Comparison of ENCODE assay signal across 15 mouse cellular contexts in the genomic region with DNA sequence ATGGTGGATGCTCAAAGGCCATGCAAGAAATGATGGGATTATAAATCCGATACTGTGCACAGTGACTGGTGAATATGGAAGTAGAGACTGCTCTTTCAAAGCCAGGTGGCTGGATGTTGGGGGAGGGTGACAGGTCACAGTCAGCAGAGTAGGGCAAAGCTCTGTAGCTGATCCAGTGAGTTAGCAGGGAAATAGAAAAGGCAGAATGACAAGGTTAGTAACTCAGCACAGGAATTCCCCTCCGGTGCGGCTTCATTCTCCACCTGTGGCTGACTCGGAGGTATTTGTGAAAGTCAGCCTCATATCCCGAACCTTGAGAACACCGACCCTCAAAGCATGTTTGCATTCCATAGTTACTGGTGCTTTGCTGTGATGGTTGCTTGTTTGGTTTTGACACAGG. TPM values are rescaled to one million over a fixed set of nuclear protein-coding genes. Genes with fewer than 3 reads are reported as not detected.
"Had no signal": no experiment of that assay in that cellular context is flagged by ENCODE, and none has a peak within 500 bp of the region (broad histone marks: within the 10 kb centered on the region; RNA-seq: fewer than 3 reads in every experiment).

No protein-coding gene starts in this region.

- H3K27me3 ChIP-seq: intestine, embryonic 15.5 days; limb, embryonic 15.5 days; liver, embryonic 13.5 days; midbrain, embryonic 12.5 days had no signal

- H3K9me3 ChIP-seq: intestine, embryonic 15.5 days; limb, embryonic 15.5 days; liver, embryonic 13.5 days; midbrain, embryonic 12.5 days had no signal

- H3K4me2 ChIP-seq: intestine, embryonic 15.5 days; limb, embryonic 15.5 days; liver, embryonic 13.5 days; midbrain, embryonic 12.5 days had no signal

- H3K4me3 ChIP-seq: intestine, embryonic 15.5 days; limb, embryonic 15.5 days; liver, embryonic 13.5 days; midbrain, embryonic 12.5 days had no signal

- H3K36me3 ChIP-seq: intestine, embryonic 15.5 days; limb, embryonic 15.5 days; liver, embryonic 13.5 days; midbrain, embryonic 12.5 days had no signal

- H3K9ac ChIP-seq: intestine, embryonic 15.5 days; limb, embryonic 15.5 days; liver, embryonic 13.5 days; liver, postnatal 0 days; midbrain, embryonic 12.5 days had no signal

- H3K27ac ChIP-seq: intestine, embryonic 15.5 days; limb, embryonic 15.5 days; liver, embryonic 13.5 days; macrophage; midbrain, embryonic 12.5 days had no signal

- ATAC-seq: liver, postnatal 0 days; midbrain, embryonic 16.5 days had no signal

- H3K4me1 ChIP-seq: intestine, embryonic 15.5 days; limb, embryonic 15.5 days; liver, embryonic 13.5 days; midbrain, embryonic 12.5 days had no signal

- DNase-seq: layer of hippocampus, adult 9-11 months; layer of hippocampus, postnatal 36 days; liver, embryonic 13.5 days; liver, postnatal 0 days; retina, postnatal 1 day; right cerebral cortex, postnatal 4 days; spleen, adult 18-20 months; thymus, adult 18-20 months; thymus, postnatal 14 days had no signal

RNA-seq across cellular contexts. Expression of a gene that starts 17.0 kb away (rescaled TPM):
- polyA plus RNA-seq: midbrain, embryonic 16.5 days; neural tube, embryonic 14.5 days had no signal
